Mouse (Mus musculus) hindbrain, embryonic 14.5 days (tissue): ENCODE data around the gene Psmb6. TPM values are rescaled to one million over a fixed set of nuclear protein-coding genes. Genes with fewer than 3 reads are reported as not detected.
A peak's percentile ranks its signal among the peaks of the same experiment; 100 is the strongest.

Source experiments
- ATAC-seq: fragments of 200-750 bp; cut with Nextera tagmentation; 2 replicates; pipeline ENCODE4 v1.8.0; 2017; ENCODE audit warnings: moderate number of reproducible peaks, mild to moderate bottlenecking, moderate TSS enrichment, moderate library complexity; ENCODE audit not compliant: low FRiP score
- DNase-seq: peaks from one replicate; pipeline ENCODE4 v3.0.0-alpha.2; 2015; ENCODE audit warnings: low spot score
- H3K27ac ChIP-seq: fragments of 300-500 bp; sonication (generic); 2 replicates; pipeline ENCODE4 v1.5.1; 2014; ENCODE audit warnings: mild to moderate bottlenecking, moderate library complexity
- H3K27me3 ChIP-seq: fragments of 300-500 bp; sonication (generic); 2 replicates; pipeline ENCODE4 v1.6.1; 2014; ENCODE audit warnings: mild to moderate bottlenecking, low read length, mixed read lengths; ENCODE audit not compliant: control insufficient read depth, insufficient read depth
- H3K36me3 ChIP-seq: fragments of 300-500 bp; sonication (generic); replicated peaks from 2 replicates; pipeline ENCODE4 v1.6.1; 2014; ENCODE audit not compliant: control insufficient read depth, insufficient read depth
- H3K4me1 ChIP-seq: fragments of 300-500 bp; sonication (generic); replicated peaks from 2 replicates; pipeline ENCODE4 v1.6.1; 2014; ENCODE audit warnings: antibody characterized with exemption, low read length, mixed read lengths; ENCODE audit not compliant: control insufficient read depth, insufficient read depth
- H3K4me2 ChIP-seq: fragments of 300-500 bp; sonication (generic); replicated peaks from 2 replicates; pipeline ENCODE4 v1.6.1; 2014; ENCODE audit warnings: mild to moderate bottlenecking, moderate library complexity
- H3K4me3 ChIP-seq: fragments of 300-500 bp; sonication (generic); replicated peaks from 2 replicates; pipeline ENCODE4 v1.5.1; 2014; ENCODE audit warnings: mild to moderate bottlenecking, low read length
- H3K9ac ChIP-seq: fragments of 300-500 bp; sonication (generic); 2 replicates; pipeline ENCODE4 v1.6.1; 2014
- H3K9me3 ChIP-seq: fragments of 300-500 bp; sonication (generic); 2 replicates; pipeline ENCODE4 v1.6.1; 2016; ENCODE audit warnings: low read length; ENCODE audit not compliant: control insufficient read depth
- WGBS: fragments of 180-500 bp; shearing (Covaris S2); extraction: QIAGEN DNeasy Blood & Tissue Kit; methylation state at CpG from one replicate; pipeline ENCODE4 v1.1.7; 2014; 5-methylcytosine and 5-hydroxymethylcytosine counted together
- polyA plus RNA-seq: library from polyadenylated mRNA; unstranded; fragments of >200 nt; fragmentation: Nextera tagmentation; extraction: Ambion mirVana; gene quantifications from 2 replicates; pipeline ENCODE4 v1.2.1, GENCODE M21; 2014

Psmb6 gene
- polyA plus RNA-seq, 1 experiment from 2014 or later = 789 TPM

DNA sequence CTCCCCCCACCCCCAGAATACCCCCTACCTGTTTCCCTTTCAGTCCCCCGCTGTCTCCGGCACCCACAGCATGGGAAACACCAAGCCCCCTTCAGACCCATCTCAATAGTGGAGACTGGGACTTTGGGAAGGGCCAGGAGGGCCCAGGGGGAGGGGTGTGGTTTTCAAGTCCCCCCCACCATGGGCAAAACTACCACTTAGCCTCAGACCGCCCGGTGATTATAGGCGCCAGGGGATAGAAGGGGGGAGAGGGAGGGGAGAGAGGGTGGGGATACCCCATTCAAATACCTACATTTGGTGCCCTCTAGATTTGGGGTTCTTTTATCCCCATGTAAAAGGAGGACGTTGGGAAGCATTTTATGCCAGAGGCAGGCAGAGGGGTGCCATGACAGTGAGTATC is 7.7 kb downstream of the Psmb6 start, which contains the start of gene Gm40193:
Gene Gm40193, minus strand, starts transcription at position 101 of the 400 bp plus-strand sequence.
- Histone ChIP-seq H3K27me3 (peaks cover 4% of the 10 kb centered on the region; the same call in 1 of the 2 replicates), H3K4me2 (no peak within 1 kb of the TSS), H3K9ac (no peak within 1 kb of the TSS), H3K9me3 (no peaks in the 10 kb centered on the region), H3K4me3 (no peak within 1 kb of the TSS), H3K36me3 (peaks cover 16% of the 10 kb centered on the region), H3K4me1 (no peaks in the 10 kb centered on the region), H3K27ac (no peak within 1 kb of the TSS)
- ATAC-seq = no peak
- DNase-seq = no peak
- WGBS = 75% methylated on average over 6 of the region's 6 CpGs

DNA sequence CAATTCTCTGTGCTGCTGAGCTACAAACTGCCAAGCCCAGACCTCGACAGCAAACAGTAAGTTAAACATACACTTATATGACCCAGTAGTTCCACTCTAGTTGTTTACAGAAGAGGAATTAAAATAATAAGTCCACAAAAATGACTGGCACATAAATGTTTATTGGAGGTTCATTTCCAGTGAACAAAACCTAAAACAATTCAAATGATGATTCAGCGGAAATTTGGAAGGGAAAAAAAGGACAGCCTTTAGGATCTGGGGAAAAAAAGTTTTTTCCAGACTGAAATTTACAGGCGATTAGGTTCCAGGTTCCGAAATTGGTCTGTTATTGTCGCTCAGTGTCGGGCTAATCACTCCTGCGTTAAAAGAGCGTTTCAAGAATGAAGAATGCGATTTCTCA is 14.3 kb downstream of the Psmb6 start:
- Histone ChIP-seq H3K27ac (no peak overlapping the region), H3K9ac (peak overlapping the region; percentile 68), H3K4me3 (peak overlapping the region; percentile 55), H3K36me3 (no peaks in the 10 kb centered on the region), H3K9me3 (no peaks in the 10 kb centered on the region), H3K4me1 (no peaks in the 10 kb centered on the region), H3K4me2 (peak overlapping the region; percentile 79), H3K27me3 (peaks cover 27% of the 10 kb centered on the region)
- DNase-seq (no peak), ATAC-seq (0 out of 2 replicates have a peak, but pooled peaks have one; percentile 7)
- WGBS = 20% methylated on average over 9 of the region's 9 CpGs

DNA sequence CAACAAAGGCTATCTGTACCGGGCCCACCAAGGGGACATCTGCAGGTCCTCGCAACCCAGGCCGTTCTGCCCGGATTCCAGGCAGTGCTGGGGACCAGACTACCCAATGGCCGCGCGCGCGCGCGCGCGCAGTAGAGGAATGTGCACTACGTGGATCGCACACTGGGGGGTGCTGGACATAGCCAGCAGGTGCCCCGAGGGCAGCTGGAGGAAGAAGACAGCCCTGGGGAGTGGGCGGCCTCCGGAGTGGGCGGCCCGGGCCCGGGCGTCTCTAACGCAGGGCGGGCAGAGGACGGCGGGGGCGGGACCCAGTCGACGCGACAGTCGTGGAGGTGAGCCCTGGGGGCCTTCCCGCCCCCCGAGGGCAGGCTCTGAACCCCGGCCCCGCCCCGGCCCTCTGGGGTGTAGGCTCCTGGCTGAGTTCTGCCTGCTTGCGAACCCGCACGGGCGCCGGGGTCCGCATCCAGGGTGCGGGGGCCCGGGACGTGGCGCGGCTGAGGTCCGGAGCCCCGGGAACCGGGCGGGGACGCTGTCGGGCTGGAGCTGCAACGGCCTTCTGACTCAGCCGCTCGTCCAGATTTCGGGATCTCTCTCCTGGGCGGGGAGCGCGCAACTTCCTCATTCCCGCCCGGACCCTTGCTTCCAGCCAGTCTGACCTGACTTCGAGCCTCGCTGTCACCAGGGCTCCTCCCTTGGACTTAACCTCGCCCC is 14.9 kb downstream of the Psmb6 start, which contains the start of gene Pld2:
Gene Pld2, plus strand, starts transcription at position 188 of the 711 bp plus-strand sequence.
- H3K27ac ChIP-seq = no peak within 1 kb of the TSS
- H3K9ac ChIP-seq = peak within 1 kb of the TSS; percentile 68
- H3K4me3 ChIP-seq = peak within 1 kb of the TSS; percentile 55
- DNase-seq (peak; percentile 87), ATAC-seq (peak; percentile 90; the same call in 1 of the 2 replicates)
- peaks cover 27% of the 10 kb centered on the region for H3K27me3 ChIP-seq
- no peaks in the 10 kb centered on the region for H3K4me1 ChIP-seq
- H3K36me3 ChIP-seq = no peaks in the 10 kb centered on the region; the same call in 1 of the 2 replicates
- no peaks in the 10 kb centered on the region for H3K9me3 ChIP-seq
- under 1% methylated on average over 60 of the region's 65 CpGs for WGBS
- H3K4me2 ChIP-seq = peak within 1 kb of the TSS; percentile 79

GRCm38 (mm10) chr11:70540928-70541327 is 15.8 kb downstream of the Psmb6 start:
- Histone ChIP-seq H3K27ac (no peak overlapping the region), H3K4me1 (no peaks in the 10 kb centered on the region), H3K27me3 (peaks cover 27% of the 10 kb centered on the region), H3K9ac (no peak overlapping the region; the same call in 1 of the 2 replicates), H3K36me3 (no peaks in the 10 kb centered on the region; the same call in 1 of the 2 replicates), H3K9me3 (no peaks in the 10 kb centered on the region), H3K4me3 (peak overlapping the region; percentile 55), H3K4me2 (peak overlapping the region; percentile 79)
- DNase-seq (no peak), ATAC-seq (no peak)
- 84% methylated on average over 7 of the region's 7 CpGs for WGBS

- peak overlapping the region; percentile 55 for H3K4me3 ChIP-seq
- H3K9ac ChIP-seq = no peak overlapping the region; the same call in 1 of the 2 replicates
- WGBS = 68% methylated on average over 5 of the region's 5 CpGs
- peaks cover 27% of the 10 kb centered on the region for H3K27me3 ChIP-seq
- H3K4me1 ChIP-seq = no peaks in the 10 kb centered on the region
- ATAC-seq = no peak
- peak overlapping the region; percentile 49; the same call in 1 of the 2 replicates for H3K27ac ChIP-seq
- peak overlapping the region; percentile 79 for H3K4me2 ChIP-seq
- no peaks in the 10 kb centered on the region; the same call in 1 of the 2 replicates for H3K36me3 ChIP-seq
- no peaks in the 10 kb centered on the region for H3K9me3 ChIP-seq
- no peak for DNase-seq
Observed at GRCm38 (mm10) chr11:70541415-70541814, 16.2 kb downstream of the Psmb6 start.

DNA sequence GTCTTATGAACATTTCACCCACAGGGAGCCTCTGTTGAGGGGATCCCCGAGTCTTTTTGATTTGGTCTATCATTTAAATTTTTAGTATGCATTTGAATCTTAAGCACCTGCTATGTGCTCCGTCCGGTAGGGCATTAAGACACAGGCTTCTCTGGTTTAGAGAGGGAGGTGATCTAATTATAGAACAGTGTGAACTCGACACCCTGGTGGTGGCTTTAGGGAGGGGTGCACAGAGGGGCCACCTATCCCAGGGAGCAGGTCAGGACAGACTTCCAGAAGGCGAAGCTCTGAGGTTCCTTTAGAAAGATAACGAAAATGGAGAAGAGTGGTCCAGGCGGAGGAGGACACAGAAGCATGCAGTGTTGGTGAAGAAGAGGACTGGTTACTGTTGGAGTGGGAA is 19.3 kb downstream of the Psmb6 start:
- no peaks in the 10 kb centered on the region; the same call in 1 of the 2 replicates for H3K36me3 ChIP-seq
- no peak for DNase-seq
- H3K27ac ChIP-seq = no peak overlapping the region
- no peak for ATAC-seq
- no peak overlapping the region for H3K4me3 ChIP-seq
- no peaks in the 10 kb centered on the region for H3K4me1 ChIP-seq
- H3K9ac ChIP-seq = no peak overlapping the region
- H3K27me3 ChIP-seq = peaks cover 15% of the 10 kb centered on the region
- no peak overlapping the region for H3K4me2 ChIP-seq
- WGBS = 77% methylated on average over 7 of the region's 7 CpGs
- no peaks in the 10 kb centered on the region for H3K9me3 ChIP-seq

- H3K27me3 ChIP-seq = no peaks in the 10 kb centered on the region
- no peak for DNase-seq
- no peaks in the 10 kb centered on the region for H3K36me3 ChIP-seq
- H3K9ac ChIP-seq = no peak overlapping the region
- H3K9me3 ChIP-seq = no peaks in the 10 kb centered on the region
- no peak overlapping the region for H3K4me3 ChIP-seq
- H3K4me2 ChIP-seq = no peak overlapping the region
- H3K4me1 ChIP-seq = no peaks in the 10 kb centered on the region
- no peak for ATAC-seq
- no peak overlapping the region for H3K27ac ChIP-seq
- WGBS = 94% methylated on average over 8 of the region's 8 CpGs
Observed at GRCm38 (mm10) chr11:70551526-70551925, 26.4 kb downstream of the Psmb6 start.

DNA sequence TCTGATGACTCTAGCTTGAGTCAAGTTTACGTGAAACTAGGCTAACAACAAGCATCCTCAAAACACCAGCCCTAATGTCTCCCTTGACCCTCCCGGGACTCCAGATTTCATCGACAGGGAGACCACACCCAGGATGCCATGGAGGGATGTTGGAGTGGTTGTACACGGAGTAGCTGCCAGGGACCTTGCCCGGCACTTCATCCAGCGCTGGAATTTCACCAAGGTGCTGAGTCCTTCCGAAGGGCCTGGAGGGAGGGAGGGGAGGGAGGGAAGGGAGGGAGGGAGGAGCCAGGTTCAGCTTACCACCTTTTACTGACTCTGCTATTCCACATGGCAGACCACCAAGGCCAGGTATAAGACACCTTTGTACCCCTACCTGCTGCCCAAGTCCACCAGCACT is 28.8 kb downstream of the Psmb6 start:
- Histone ChIP-seq H3K36me3 (no peaks in the 10 kb centered on the region), H3K4me1 (no peaks in the 10 kb centered on the region), H3K4me3 (no peak overlapping the region), H3K27ac (no peak overlapping the region), H3K4me2 (no peak overlapping the region), H3K9me3 (no peaks in the 10 kb centered on the region), H3K9ac (no peak overlapping the region), H3K27me3 (no peaks in the 10 kb centered on the region)
- ATAC-seq (no peak), DNase-seq (no peak)
- 31% methylated on average over 7 of the region's 7 CpGs for WGBS

- 89% methylated on average over 9 of the region's 9 CpGs for WGBS
- no peaks in the 10 kb centered on the region for H3K27me3 ChIP-seq
- no peaks in the 10 kb centered on the region for H3K9me3 ChIP-seq
- H3K4me2 ChIP-seq = no peak overlapping the region
- no peak overlapping the region for H3K9ac ChIP-seq
- H3K36me3 ChIP-seq = no peaks in the 10 kb centered on the region
- no peak for DNase-seq
- no peak for ATAC-seq
- no peaks in the 10 kb centered on the region; the same call in 1 of the 2 replicates for H3K4me1 ChIP-seq
- H3K4me3 ChIP-seq = no peak overlapping the region
- H3K27ac ChIP-seq = no peak overlapping the region
Observed at GRCm38 (mm10) chr11:70557545-70557944, 32.4 kb downstream of the Psmb6 start.
